Mouse (Mus musculus): ENCODE measurements around the gene Sowahb. TPM values are rescaled to one million over a fixed set of nuclear protein-coding genes. Genes with fewer than 3 reads are reported as not detected.

Gene Sowahb
- polyA plus RNA-seq, 1 experiment from 2014 or later, result 0.20 TPM

DNA sequence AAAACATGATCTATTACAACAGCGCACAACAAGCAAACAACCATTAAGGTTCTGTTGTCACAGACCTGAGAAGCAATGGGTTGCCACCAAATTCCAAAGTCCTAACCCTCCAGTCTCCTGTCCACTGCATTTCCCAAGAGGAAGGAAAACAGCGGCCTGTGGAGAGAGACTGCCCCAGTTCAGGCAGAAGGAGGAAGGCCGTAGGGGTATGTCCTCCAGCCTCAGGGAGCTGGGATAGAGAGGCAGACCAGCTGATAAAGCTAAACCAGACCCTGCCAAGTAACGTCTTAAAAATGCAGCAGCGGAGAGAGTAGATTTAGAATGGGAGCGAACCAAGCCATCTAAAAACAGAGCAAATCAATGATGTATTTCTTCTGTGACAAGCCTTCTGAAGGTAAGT is 44.8 kb downstream of the Sowahb start:
- Histone ChIP-seq H3K4me3 (replicated peaks) (no peak overlapping the region), H3K4me2 (no peak overlapping the region), H3K27me3 (peaks cover under 1% of the 10 kb centered on the region; the same call in 1 of the 2 replicates), H3K9ac (no peak overlapping the region), H3K36me3 (no peaks in the 10 kb centered on the region), H3K27ac (peak overlapping the region; percentile 21; the same call in 1 of the 2 replicates), H3K9me3 (replicated peaks) (no peaks in the 10 kb centered on the region), H3K4me1 (replicated peaks) (0 out of 2 replicates have a peak, but pooled peaks cover 10% of the 10 kb centered on the region)
- no peak for DNase-seq
- no peak for ATAC-seq (ENCODE audit: low read depth)
- WGBS (ENCODE audit: insufficient replicate concordance), result 57% methylated on average over 6 of the region's 6 CpGs

DNA sequence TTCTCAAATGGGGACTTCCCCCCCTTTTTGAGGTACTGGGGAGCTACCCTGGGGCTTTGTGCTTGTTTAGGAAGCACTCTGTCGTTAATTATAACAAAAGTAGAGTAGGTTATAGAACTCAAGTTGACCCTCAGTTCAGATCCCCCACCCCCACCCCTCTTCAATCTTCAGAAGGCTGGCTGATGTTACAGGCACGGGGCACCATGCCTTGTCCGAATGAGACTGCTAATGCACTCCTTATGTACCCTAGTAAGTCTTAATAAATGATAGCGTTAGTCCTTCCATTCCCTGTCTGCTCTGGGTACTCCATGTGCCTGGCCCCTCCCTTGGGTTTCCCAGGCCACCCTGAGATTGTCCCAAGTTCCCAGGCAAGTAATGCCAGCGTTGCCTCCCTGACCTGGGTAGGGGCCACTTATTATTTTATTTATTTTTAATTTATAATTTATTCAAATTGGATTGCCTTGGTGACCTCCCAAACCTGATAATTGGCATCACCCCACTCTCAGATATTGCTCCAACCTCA is 46.3 kb downstream of the Sowahb start:
- H3K27me3 ChIP-seq, result no peaks in the 10 kb centered on the region
- no peak overlapping the region for H3K27ac ChIP-seq

GRCm38 (mm10) chr5:92997428-92998120 is 47.2 kb downstream of the Sowahb start:
- peak; percentile 63 for ATAC-seq (ENCODE audit: low read depth)
- H3K9ac ChIP-seq, result no peak overlapping the region
- peak overlapping the region; percentile 72 for H3K27ac ChIP-seq
- 45% methylated on average over 5 of the region's 5 CpGs for WGBS (ENCODE audit: insufficient replicate concordance)
- no peaks in the 10 kb centered on the region for H3K36me3 ChIP-seq
- H3K4me2 ChIP-seq, result no peak overlapping the region
- no peak for DNase-seq
- no peak overlapping the region for H3K4me3 ChIP-seq (replicated peaks)
- H3K9me3 ChIP-seq (replicated peaks), result no peaks in the 10 kb centered on the region
- H3K4me1 ChIP-seq (replicated peaks), result 0 out of 2 replicates have a peak, but pooled peaks cover 10% of the 10 kb centered on the region
- H3K27me3 ChIP-seq, result no peaks in the 10 kb centered on the region

More for the DNA sequence above, 46.3 kb downstream of the Sowahb start:
- Histone ChIP-seq H3K4me3 (replicated peaks) (no peak overlapping the region), H3K4me2 (no peak overlapping the region), H3K4me1 (replicated peaks) (0 out of 2 replicates have a peak, but pooled peaks cover 10% of the 10 kb centered on the region), H3K9me3 (replicated peaks) (no peaks in the 10 kb centered on the region), H3K36me3 (no peaks in the 10 kb centered on the region), H3K9ac (no peak overlapping the region)
- WGBS (ENCODE audit: insufficient replicate concordance), result 48% methylated on average over 5 of the region's 5 CpGs
- no peak for ATAC-seq (ENCODE audit: low read depth)
- no peak for DNase-seq

GRCm38 (mm10) chr5:92994861-92995260 is 50.0 kb downstream of the Sowahb start:
- H3K36me3 ChIP-seq, result no peaks in the 10 kb centered on the region
- H3K4me1 ChIP-seq (replicated peaks), result no peaks in the 10 kb centered on the region
- no peak overlapping the region for H3K9ac ChIP-seq
- no peak overlapping the region for H3K27ac ChIP-seq
- ATAC-seq (ENCODE audit: low read depth), result no peak
- H3K4me2 ChIP-seq, result no peak overlapping the region
- WGBS (ENCODE audit: insufficient replicate concordance), result 58% methylated on average over 2 of the region's 2 CpGs
- H3K9me3 ChIP-seq (replicated peaks), result no peaks in the 10 kb centered on the region
- DNase-seq, result no peak
- H3K27me3 ChIP-seq, result no peaks in the 10 kb centered on the region
- no peak overlapping the region for H3K4me3 ChIP-seq (replicated peaks)

GRCm38 (mm10) chr5:92994309-92994708 is 50.5 kb downstream of the Sowahb start:
- Histone ChIP-seq H3K9me3 (replicated peaks) (no peaks in the 10 kb centered on the region), H3K4me1 (replicated peaks) (no peaks in the 10 kb centered on the region), H3K27ac (no peak overlapping the region), H3K9ac (no peak overlapping the region), H3K4me3 (replicated peaks) (no peak overlapping the region), H3K4me2 (no peak overlapping the region), H3K36me3 (no peaks in the 10 kb centered on the region), H3K27me3 (no peaks in the 10 kb centered on the region)
- no peak for ATAC-seq (ENCODE audit: low read depth)
- WGBS (ENCODE audit: insufficient replicate concordance), result 59% methylated on average over 6 of the region's 6 CpGs
- no peak for DNase-seq

DNA sequence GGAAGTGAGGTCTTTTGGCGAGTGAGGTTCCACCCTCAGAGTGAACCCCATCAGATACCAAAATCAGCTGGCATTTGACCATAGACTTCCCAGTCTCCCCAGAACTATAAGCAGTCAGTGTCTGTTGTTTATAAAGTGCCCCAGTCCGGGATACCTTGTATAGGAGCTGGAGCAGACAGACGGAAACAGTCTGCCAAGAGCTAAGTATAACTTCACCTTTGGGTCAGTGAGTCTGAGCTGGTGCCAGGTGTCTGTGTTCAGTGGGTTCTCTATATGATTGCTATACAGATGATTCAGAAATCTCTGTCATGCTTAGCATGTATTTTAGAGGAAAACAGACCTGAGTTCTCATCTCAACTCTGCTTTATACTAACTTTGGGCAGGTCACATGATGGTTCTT is 52.7 kb downstream of the Sowahb start:
- ATAC-seq (ENCODE audit: low read depth), result no peak
- 60% methylated on average over 3 of the region's 3 CpGs for WGBS (ENCODE audit: insufficient replicate concordance)
- no peak overlapping the region for H3K27ac ChIP-seq

More for the DNA sequence above, 52.7 kb downstream of the Sowahb start:
- Histone ChIP-seq H3K4me3 (replicated peaks) (no peak overlapping the region), H3K36me3 (no peaks in the 10 kb centered on the region), H3K9ac (no peak overlapping the region), H3K9me3 (replicated peaks) (no peaks in the 10 kb centered on the region), H3K27me3 (no peaks in the 10 kb centered on the region), H3K4me2 (no peak overlapping the region), H3K4me1 (replicated peaks) (no peaks in the 10 kb centered on the region)
- no peak for DNase-seq

Other genes starting within 250 kb of the Sowahb start
- 28.7 and 36.1 TPM in 2 replicates for gene Sept11, start 48.4 kb upstream of the Sowahb start, polyA plus RNA-seq (2015; fragmentation: Nextera tagmentation; extraction: Ambion mirVana)
- 35.5 and 36.7 TPM in 2 replicates for gene Ccni, start 161.5 kb upstream of the Sowahb start, polyA plus RNA-seq (2015; fragmentation: Nextera tagmentation; extraction: Ambion mirVana)
- gene 2010109A12Rik, start 161.5 kb upstream of the Sowahb start, polyA plus RNA-seq (2015; fragmentation: Nextera tagmentation; extraction: Ambion mirVana), result 1.7 and 2.1 TPM in 2 replicates
- gene Ccng2, start 222.2 kb upstream of the Sowahb start, polyA plus RNA-seq (2015; fragmentation: Nextera tagmentation; extraction: Ambion mirVana), result 15.4 and 16.5 TPM in 2 replicates